Mouse (Mus musculus) ES-Bruce4 (cell line): ENCODE data around the gene Hs2st1. TPM values are rescaled to one million over a fixed set of nuclear protein-coding genes. Genes with fewer than 3 reads are reported as not detected.
A peak's percentile ranks its signal among the peaks of the same experiment; 100 is the strongest.

Experiments used
- H3K27ac ChIP-seq: 2 replicates; pipeline ENCODE4 v1.5.1; 2012; ENCODE audit warnings: low read length, inconsistent platforms; ENCODE audit not compliant: insufficient read depth
- H3K27me3 ChIP-seq: 2 replicates; pipeline ENCODE4 v1.6.1; 2012; ENCODE audit warnings: mild to moderate bottlenecking, low read length, inconsistent platforms; ENCODE audit not compliant: control insufficient read depth, poor library complexity, insufficient read depth, severe bottlenecking
- H3K36me3 ChIP-seq: 2 replicates; pipeline ENCODE4 v1.6.1; 2012; ENCODE audit warnings: inconsistent platforms, mild to moderate bottlenecking, low read length, moderate library complexity; ENCODE audit not compliant: control insufficient read depth, poor library complexity, insufficient read depth, severe bottlenecking
- H3K4me1 ChIP-seq: one replicate; pipeline ENCODE4 v1.8.1; 2011; ENCODE audit warnings: low read length; ENCODE audit not compliant: control insufficient read depth, insufficient read depth
- H3K4me3 ChIP-seq: 2 replicates; pipeline ENCODE4 v1.5.1; 2011; ENCODE audit warnings: low read depth, mild to moderate bottlenecking, low read length
- H3K9ac ChIP-seq: 2 replicates; pipeline ENCODE4 v1.6.1; 2012; ENCODE audit warnings: low read depth, mild to moderate bottlenecking, inconsistent platforms; ENCODE audit not compliant: poor library complexity, severe bottlenecking
- H3K9me3 ChIP-seq: replicated peaks from 2 replicates; pipeline ENCODE4 v1.6.1; 2012; ENCODE audit warnings: mild to moderate bottlenecking, low read length, inconsistent platforms; ENCODE audit not compliant: control insufficient read depth, poor library complexity, insufficient read depth, severe bottlenecking
- CTCF ChIP-seq: IDR thresholded peaks from one replicate; pipeline ENCODE4 v1.8.1; 2011; ENCODE audit warnings: low read depth, low read length
- EP300 ChIP-seq: IDR thresholded peaks from 2 replicates; pipeline ENCODE4 v1.6.1; 2011; ENCODE audit warnings: low read depth, low read length; ENCODE audit not compliant: insufficient read depth
- POLR2A ChIP-seq: IDR thresholded peaks from one replicate; pipeline ENCODE4 v1.8.1; 2011; ENCODE audit warnings: low read length; ENCODE audit not compliant: insufficient read depth
- polyA plus RNA-seq: library from polyadenylated mRNA; stranded (reverse); fragments of >200 nt; gene quantifications from 2 replicates; pipeline ENCODE4 v1.2.4, GENCODE M21; 2011; ENCODE audit warnings: low read depth; ENCODE audit not compliant: missing spikeins, insufficient read depth, insufficient read length

Hs2st1 gene
- polyA plus RNA-seq, 1 experiment = 38.6 TPM

- Histone ChIP-seq H3K27me3 (0 out of 2 replicates have a peak, but pooled peaks cover 2% of the 10 kb centered on the region), H3K27ac (no peak overlapping the region), H3K4me1 (no peaks in the 10 kb centered on the region), H3K36me3 (no peaks in the 10 kb centered on the region), H3K9ac (no peak overlapping the region), H3K9me3 (no peaks in the 10 kb centered on the region), H3K4me3 (no peak overlapping the region)
- TF ChIP-seq CTCF (no peak), POLR2A (no peak), EP300 (no peak)
Observed at GRCm38 (mm10) chr3:144386446-144386845, 183.5 kb downstream of the Hs2st1 start.

DNA sequence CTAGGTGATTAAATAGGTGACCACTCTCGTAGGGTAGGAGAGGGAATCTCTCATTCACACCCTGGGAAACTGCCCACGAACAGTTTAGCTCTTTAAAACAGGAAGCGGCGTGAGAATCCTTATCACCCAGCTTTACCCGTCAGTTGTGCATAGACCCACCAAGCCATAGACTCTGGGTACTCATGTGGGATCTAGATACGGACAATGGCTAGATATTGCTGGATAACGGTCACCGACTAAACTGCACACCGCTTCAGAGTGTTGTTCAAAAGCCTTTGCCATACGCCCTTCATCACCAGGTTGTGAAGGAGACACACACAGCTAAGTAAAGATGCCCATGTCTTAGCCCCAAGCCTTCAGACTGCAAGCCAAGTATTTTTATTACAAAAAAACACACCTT lies 185.3 kb downstream of the Hs2st1 start:
- Histone ChIP-seq H3K4me3 (no peak overlapping the region), H3K27ac (no peak overlapping the region), H3K4me1 (no peaks in the 10 kb centered on the region), H3K36me3 (no peaks in the 10 kb centered on the region), H3K9ac (no peak overlapping the region), H3K27me3 (0 out of 2 replicates have a peak, but pooled peaks cover 2% of the 10 kb centered on the region), H3K9me3 (no peaks in the 10 kb centered on the region)
- TF ChIP-seq POLR2A = no peak
- no peak for TF ChIP-seq EP300
- no peak for TF ChIP-seq CTCF

GRCm38 (mm10) chr3:144381431-144381980 lies 188.5 kb downstream of the Hs2st1 start:
- no peak overlapping the region for H3K27ac ChIP-seq
- no peaks in the 10 kb centered on the region for H3K4me1 ChIP-seq
- no peaks in the 10 kb centered on the region for H3K9me3 ChIP-seq
- H3K36me3 ChIP-seq = no peaks in the 10 kb centered on the region
- H3K27me3 ChIP-seq = 0 out of 2 replicates have a peak, but pooled peaks cover 2% of the 10 kb centered on the region
- TF ChIP-seq POLR2A (no peak), CTCF (no peak), EP300 (no peak)
- H3K9ac ChIP-seq = no peak overlapping the region
- H3K4me3 ChIP-seq = no peak overlapping the region

GRCm38 (mm10) chr3:144380921-144381320 lies 189.1 kb downstream of the Hs2st1 start:
- no peaks in the 10 kb centered on the region for H3K4me1 ChIP-seq
- no peak overlapping the region for H3K9ac ChIP-seq

GRCm38 (mm10) chr3:144379801-144380200 lies 190.2 kb downstream of the Hs2st1 start:
- H3K4me1 ChIP-seq = no peaks in the 10 kb centered on the region
- H3K27me3 ChIP-seq = 0 out of 2 replicates have a peak, but pooled peaks cover 2% of the 10 kb centered on the region
- no peak overlapping the region for H3K27ac ChIP-seq
- TF ChIP-seq POLR2A = no peak
- TF ChIP-seq EP300 = no peak
- TF ChIP-seq CTCF = no peak
- no peaks in the 10 kb centered on the region for H3K36me3 ChIP-seq
- H3K9me3 ChIP-seq = no peaks in the 10 kb centered on the region
- H3K4me3 ChIP-seq = no peak overlapping the region
- no peak overlapping the region for H3K9ac ChIP-seq

More at GRCm38 (mm10) chr3:144380921-144381320, 189.1 kb downstream of the Hs2st1 start:
- Histone ChIP-seq H3K27ac (no peak overlapping the region), H3K36me3 (no peaks in the 10 kb centered on the region), H3K27me3 (0 out of 2 replicates have a peak, but pooled peaks cover 2% of the 10 kb centered on the region), H3K4me3 (no peak overlapping the region), H3K9me3 (no peaks in the 10 kb centered on the region)
- TF ChIP-seq POLR2A (no peak), CTCF (peak; percentile 63)

Other genes starting within 250 kb of the Hs2st1 start
- gene Selenof, start 123 bp upstream of the Hs2st1 start, polyA plus RNA-seq = 227 TPM in 2 replicates
- gene Sh3glb1, start 150.2 kb upstream of the Hs2st1 start, polyA plus RNA-seq = 110 and 115 TPM in 2 replicates
- gene Clca3a1, start 190.8 kb upstream of the Hs2st1 start, polyA plus RNA-seq = 0.19 TPM in 1 of 2 replicates, not detected in the other
- gene Clca3a2, start 249.3 kb upstream of the Hs2st1 start, polyA plus RNA-seq = 0.26 and 0.31 TPM in 2 replicates